Mouse (Mus musculus): Measurements from ENCODE around the gene Prm3.

Gene Prm3

DNA sequence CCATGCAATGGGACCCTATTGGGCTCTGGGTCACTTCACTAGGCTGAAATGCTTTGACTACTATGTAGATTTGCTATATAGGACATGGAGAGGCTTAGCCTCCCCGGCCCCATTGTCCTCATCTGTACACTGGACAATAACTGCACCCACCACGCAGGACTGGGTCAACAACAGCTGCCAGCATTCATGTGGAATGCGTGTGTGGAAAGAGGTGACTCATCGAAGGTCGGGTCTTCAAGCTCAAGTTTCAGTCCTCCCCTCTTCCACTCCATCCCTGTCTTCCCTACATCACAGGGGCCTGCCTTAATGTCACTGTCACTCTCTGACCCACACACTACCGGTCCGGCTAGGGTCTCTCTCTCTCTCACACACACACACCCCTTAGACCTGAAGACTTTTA, 14.4 kb downstream of the Prm3 start:
- in situ Hi-C loops (cut with MboI; ENCODE audit: unreplicated experiment in 2 of 2) = loop anchor here in 1 of 2 experiments (10.0 kb wide), 1 partner anchor 132 kb away; no protein-coding TSS in a partner anchor

DNA sequence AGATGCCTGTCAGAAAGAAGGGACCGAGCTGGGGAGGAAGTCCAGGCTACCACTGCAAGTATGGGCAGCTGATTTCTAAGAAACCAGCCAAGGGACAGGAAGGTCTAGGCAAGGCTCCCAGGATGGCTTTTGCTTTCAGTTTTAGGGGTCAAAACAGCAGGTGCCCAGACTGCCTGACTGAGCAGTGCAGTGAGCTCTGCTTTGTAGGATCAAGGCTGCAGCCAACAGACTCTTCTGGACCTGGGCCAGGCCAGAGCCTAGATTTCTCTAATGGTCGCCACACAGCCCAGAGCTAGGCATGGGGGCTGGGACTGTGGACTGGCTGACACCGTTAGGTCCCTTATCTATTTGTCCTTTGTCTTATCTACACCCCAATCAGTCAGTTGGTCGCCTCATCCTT, 16.0 kb downstream of the Prm3 start:
- in situ Hi-C loops (cut with MboI; ENCODE audit: unreplicated experiment in 2 of 2) = loop anchor here in 1 of 2 experiments (5.0 to 10.0 kb wide), 2 partner anchors 42 to 130 kb away; no protein-coding TSS in a partner anchor

DNA sequence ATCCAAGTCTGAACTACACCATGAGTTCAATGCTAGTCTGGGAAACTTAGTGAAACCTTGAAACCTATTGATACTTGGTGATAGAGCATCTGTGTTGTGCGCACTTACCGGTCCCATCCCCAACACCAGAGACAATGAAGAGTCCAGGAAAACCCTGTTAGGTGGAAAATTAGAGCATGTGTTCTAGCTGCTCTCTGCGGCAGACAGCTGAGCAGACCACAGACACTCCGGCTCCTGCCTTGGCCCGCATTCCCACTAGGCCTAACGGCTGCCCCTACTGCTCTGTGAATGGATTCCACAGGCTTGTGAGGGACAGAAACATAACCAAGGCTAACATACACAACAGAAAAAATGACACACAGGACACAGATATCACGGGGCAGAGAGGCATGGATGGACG, 17.2 kb downstream of the Prm3 start:
- in situ Hi-C loops (cut with MboI; ENCODE audit: unreplicated experiment in 2 of 2) = loop anchor here in 1 of 2 experiments (5.0 to 10.0 kb wide), 2 partner anchors 41 to 129 kb away; no protein-coding TSS in a partner anchor

DNA sequence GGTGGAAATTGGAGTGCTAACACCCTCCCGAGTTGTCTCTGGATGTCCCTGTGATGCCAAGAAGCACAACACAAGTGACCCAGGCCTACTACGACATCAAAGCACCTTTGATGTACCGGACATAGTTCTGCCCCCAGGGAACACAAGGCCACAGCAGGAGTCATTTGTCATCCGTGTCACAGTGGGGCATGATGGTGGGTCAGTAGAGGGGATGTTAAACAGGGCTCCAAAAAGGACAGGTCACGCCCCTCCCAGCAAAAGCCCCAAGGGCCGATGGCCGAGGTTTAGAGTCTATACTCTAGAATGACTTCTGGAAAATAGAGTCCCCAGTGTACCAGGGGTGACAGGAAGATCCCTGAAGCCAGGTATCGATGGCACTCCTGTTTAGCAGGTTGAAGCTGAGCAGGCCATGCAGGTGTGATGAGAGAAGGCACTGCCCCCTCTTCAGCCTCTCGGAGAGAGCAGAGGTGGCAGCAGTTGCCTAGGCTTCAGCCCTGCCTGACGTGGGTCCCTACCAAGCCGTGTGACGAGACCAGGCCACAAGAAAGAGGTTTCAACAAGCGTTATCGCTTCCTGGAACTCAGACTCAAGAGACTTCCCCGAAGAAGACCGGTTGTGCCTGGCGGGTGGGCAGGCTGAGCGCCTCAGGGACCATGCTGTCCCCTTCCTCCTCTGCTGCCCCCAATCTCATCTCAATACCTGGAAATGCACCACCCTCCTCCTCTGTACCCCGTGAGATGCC, 18.8 kb downstream of the Prm3 start:
- in situ Hi-C loops (cut with MboI; ENCODE audit: unreplicated experiment in 2 of 2) = loop anchor here in 1 of 2 experiments (5.0 to 10.0 kb wide), 2 partner anchors 40 to 127 kb away; no protein-coding TSS in a partner anchor

DNA sequence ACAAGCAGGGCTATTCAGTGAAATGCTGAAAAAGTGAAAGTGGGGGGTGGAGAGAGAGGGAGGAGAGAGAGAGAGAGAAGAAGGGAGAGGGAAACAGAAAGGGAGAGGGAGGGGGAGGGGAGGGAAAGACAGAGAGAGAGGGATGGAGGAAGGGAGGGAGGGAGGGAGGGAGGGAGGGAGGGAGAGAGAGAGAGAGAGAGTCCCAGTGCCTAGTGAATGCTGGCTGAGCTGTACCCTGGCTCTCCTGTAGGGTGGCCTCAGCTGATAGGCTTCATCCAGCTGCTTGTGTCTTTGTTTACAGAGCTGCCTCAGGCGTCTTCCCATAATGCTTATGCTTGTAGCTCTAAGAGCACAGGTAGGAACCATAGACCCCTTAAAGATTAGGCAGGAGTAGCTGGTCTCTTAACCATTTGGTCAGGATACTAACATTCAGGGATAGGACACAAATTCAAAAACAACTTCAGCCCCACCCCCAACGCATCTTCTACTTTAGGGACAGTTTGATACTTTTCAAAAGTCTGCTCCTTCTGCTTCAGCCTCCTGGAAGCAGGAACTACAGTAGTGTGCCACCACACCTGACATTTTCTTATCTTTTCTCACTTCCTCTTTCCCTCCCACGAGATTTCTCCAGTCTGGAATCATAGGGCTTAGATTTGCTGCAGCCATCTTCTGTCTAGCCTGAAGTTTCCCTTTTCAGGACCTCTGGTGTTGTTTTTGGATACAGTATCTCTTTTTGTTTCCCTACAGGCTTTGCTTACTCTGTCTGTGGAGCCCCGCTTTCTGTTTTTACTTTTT, 20.0 kb downstream of the Prm3 start:
- in situ Hi-C loops (cut with MboI; ENCODE audit: unreplicated experiment in 2 of 2) = loop anchor here in 1 of 2 experiments (5.0 to 10.0 kb wide), 2 partner anchors 38 to 126 kb away; no protein-coding TSS in a partner anchor

DNA sequence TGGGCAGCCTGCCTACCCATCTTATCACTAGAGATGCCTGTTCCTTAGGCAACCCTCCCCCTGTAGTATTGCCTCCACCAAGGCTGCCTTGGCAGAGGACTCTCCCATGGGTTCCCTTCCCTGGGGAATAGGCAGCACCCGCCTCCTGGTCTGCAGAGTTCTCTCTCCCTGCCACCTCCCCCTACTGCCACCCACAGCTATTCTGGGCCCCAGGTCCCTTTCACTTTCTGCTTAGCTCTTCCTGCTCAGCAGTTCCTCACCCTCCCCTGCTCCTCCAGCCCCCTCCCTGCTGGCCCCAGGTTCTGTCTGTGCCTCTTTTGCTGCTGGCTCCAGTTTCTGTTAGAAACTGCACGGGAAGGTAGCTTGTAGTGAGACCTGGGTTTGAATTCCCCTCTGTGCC, 21.1 kb downstream of the Prm3 start:
- in situ Hi-C loops (cut with MboI; ENCODE audit: unreplicated experiment in 2 of 2) = loop anchor here (5.0 to 10.0 kb wide), 2 partner anchors 37 to 125 kb away; no protein-coding TSS in a partner anchor

DNA sequence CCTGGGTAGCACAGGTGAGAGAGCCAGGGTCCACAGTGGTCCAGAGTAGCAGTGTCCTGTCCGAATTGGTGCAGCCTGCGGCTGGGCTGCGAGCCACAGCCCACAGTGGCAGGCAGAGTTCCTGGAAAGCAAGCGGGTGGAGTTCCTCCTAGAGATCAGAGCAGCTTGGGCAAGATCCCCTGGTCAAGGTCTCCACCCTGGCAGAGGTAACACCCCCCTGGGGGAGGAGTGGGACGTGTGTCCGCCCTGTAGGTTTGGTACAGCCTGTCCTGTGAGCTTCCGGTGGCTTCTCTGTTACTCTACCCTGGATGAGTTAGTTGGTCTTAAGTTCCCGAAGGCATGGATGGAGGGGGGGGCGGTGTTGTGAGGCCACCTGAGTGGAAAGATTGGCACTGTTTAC, 21.9 kb downstream of the Prm3 start:
- in situ Hi-C loops (cut with MboI; ENCODE audit: unreplicated experiment in 2 of 2) = loop anchor here in 1 of 2 experiments (5.0 kb wide), 1 partner anchor 37 kb away; no protein-coding TSS in a partner anchor

DNA sequence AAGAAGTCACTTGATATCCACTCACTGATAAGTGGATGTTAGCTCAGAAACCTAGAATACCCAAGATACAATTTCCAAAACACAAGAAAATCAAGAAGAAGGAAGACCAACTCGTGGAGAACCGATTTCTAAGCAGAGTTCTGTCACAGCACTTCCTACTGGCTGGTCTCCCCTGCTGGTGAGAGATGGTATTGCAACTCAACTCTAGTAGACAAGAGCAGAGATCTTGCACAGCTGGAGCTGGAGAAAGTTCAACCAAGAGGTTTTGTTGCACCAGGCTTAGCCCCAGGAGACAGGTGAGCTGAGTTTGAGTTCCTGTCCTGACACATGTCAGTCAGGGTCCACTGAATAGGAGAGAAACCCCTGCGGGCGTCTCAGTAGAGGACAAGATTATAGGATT, 23.6 kb downstream of the Prm3 start:
- in situ Hi-C loops (cut with MboI; ENCODE audit: unreplicated experiment in 2 of 2) = loop anchor here in 1 of 2 experiments (5.0 kb wide), 1 partner anchor 35 kb away; no protein-coding TSS in a partner anchor

DNA sequence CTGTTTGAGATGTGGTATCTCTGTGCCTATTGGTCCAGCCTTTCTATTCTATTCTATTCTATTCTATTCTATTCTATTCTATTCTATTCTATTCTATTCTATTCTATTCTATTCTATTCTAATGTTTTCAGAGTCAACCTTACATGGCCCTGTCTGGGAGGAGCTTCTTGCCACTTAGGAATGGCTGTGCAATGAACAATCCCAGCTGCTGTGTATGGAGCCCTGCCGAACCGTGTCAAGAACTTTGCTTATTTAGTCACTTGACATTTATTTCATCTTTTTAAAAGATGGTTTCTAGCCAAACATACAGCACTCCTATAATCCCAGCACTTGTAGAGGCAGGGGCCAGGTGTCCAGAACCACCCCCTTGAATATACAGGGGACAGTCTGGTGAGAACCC, 26.4 kb downstream of the Prm3 start:
- in situ Hi-C loops (cut with MboI; ENCODE audit: unreplicated experiment in 2 of 2) = no loop called here

DNA sequence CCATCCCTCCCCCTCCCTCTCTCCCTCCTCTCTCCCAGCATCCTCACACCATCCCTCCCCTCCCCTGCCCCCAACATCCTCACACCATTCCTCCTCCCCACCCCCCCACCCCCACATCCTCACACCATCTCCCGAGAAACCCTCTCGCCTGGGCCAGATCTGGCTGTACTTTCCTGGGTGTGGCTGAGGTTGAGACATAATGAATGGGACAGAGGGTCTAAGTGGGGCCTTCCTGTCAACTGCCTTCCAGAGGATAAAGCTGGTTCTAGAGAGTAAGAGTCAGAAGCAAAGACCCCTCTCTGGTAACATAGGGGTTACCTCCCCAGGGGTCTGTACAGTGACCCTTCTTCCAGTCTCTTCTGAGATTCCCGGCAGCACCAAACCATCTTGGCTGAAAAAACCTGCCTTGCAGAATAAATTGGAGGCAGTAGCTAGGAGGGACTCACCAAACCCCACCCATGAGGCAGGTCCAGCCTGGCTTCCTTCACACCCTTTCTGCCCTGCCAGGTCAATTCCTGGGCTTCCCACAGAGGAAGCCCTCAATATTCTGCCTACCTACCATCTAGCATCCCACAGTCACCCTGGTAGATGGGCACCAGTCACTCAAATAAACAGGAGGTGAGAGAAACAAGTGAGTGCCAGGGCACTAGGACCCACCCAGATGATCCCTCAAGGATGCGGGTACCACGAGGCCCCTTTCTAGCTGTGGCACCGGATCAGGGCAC, 27.0 kb downstream of the Prm3 start:
- in situ Hi-C loops (cut with MboI; ENCODE audit: unreplicated experiment in 2 of 2) = no loop called here

DNA sequence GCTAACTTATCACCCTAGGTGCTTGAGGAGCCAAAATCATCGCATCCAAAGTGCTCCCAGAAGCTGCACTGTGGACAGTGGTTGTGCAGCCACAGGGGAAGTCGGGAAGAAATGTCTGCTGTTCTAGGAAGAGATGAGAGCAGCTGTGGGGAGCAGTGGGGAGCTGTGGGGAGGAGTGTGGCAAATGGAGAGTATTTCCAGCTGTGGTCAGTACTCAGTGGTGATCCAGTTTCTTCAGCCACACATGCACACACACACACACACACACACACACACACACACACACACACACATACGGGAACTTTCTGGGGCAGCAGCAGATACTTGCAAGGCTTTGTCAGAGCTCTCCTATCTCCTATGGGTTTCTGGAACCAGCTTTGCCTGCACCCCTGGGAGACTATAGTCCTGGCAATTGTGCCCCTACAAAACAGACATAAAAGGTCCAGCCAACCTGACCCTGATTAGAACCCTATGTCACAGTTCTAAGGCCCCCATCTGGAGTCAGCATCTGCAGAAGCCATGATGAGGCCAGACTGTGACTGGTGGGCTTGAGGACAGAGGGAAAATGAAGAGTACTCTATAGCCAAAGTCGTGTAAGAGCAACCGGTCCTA, 28.0 kb downstream of the Prm3 start:
- in situ Hi-C loops (cut with MboI; ENCODE audit: unreplicated experiment in 2 of 2) = no loop called here

DNA sequence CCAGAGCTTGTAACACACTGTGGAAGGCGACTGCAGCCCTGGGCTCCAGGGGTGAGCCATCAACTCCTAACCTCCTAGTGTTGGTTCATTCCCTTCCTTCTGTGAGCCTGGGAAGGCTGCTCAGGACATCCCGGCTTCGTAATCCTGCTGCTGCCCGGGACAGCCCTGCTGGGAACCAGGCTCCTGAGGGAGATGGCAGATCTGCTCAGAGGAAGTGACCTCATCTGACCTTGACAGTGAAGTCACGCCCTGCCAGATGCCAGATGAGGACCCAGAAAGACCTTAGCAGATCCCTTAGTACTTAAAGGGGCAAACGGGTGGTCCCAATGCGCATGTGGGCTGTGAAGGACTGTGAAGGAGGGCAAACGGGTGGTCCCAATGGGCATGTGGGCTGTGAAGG, 29.5 kb downstream of the Prm3 start:
- in situ Hi-C loops (cut with MboI; ENCODE audit: unreplicated experiment in 2 of 2) = no loop called here

DNA sequence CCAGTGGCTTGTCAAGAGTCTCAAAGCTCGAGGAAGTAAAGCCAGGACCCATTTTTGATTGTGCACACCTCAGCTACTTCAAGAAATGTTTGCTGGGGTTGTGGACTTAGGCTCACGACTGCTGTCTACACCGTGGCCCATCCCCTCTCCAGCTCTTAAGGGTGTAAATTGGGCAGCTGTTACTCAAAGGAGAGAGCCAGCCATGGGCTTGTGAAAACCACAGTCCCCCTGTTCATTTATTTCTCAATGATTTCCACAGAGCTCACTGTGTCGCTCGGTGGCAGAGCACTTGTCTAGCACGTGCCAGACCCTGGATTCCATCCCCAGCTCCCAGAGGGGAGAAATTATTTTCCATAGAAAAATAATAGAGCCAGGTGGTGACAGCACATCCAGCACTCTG, 34.5 kb downstream of the Prm3 start:
- in situ Hi-C loops (cut with MboI; ENCODE audit: unreplicated experiment in 2 of 2) = no loop called here

DNA sequence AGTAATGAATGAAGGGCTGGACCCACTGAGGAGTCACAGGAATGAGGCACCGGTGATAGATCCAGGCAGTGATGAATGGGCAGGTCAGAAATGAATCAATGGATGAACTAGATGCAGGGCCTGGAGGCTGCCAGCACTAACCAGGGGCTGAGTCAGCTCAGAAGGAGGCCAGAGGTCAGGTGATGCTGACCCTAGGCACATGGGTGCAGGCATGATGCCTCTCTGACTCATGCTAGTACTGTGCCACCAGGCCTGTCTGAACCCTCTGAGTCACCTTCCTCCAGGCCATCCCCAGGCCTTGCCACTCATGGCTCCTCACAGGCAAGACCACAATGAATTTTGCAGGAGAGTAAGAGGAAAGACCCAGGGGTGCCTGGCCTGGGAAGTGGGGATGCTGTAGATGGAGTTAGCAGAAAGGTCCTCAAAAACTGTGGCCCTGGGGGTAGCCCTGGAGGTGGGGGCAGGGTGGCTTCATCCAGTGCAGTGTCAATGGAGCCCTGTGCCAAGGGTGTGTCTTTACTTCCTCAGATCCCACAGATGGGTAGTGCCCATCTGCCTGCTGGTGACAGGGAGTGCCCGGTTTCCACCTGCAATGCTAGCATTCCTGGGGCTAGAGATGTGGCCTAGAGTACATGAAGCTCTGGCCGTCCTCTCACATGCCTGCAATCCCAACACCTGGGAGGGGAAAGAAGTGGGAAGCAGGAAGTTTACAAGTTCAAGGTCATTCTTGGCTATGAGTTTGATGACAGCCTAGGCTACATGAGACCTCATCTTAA, 36.0 kb downstream of the Prm3 start:
- in situ Hi-C loops (cut with MboI; ENCODE audit: unreplicated experiment in 2 of 2) = no loop called here

DNA sequence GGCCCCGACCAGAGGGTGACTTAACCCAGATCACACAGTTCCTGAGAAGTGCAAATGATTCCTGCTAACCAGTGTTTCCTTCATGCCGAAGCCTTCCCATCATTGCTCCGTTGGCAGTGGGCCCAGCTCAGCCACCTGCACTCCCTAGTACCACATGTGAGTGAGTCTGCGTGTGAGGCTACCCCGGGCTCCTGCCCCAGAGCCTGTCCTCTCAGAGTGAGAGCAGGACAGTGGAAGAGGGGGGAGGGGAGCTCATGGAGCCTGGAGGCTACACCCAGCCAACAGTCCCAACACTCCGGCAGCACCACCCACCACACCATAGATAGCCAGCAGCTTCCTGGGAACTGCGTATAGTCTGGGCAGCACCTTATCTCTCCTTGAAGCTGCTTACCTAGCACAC, 40.9 kb downstream of the Prm3 start:
- in situ Hi-C loops (cut with MboI; ENCODE audit: unreplicated experiment in 2 of 2) = no loop called here

DNA sequence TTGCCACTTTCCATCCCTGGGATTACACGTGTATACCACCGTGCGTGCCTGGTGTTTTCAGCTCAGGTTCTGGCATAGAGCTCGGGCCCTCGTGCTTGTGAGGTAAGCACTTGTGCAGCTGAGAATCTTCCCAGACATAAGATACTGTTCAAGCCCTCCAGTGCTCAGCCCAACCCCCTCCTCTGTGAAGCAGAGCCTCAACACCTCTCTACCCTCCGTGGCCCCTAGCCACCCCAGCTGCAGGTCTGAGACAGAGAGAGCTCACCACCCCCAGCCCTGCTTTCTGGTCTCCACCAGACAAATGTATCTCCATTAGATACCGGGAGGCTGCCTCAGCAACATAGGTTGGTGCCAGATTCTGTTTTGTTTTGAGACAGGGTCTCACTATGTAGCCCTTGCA, 41.5 kb downstream of the Prm3 start:
- in situ Hi-C loops (cut with MboI; ENCODE audit: unreplicated experiment in 2 of 2) = no loop called here

DNA sequence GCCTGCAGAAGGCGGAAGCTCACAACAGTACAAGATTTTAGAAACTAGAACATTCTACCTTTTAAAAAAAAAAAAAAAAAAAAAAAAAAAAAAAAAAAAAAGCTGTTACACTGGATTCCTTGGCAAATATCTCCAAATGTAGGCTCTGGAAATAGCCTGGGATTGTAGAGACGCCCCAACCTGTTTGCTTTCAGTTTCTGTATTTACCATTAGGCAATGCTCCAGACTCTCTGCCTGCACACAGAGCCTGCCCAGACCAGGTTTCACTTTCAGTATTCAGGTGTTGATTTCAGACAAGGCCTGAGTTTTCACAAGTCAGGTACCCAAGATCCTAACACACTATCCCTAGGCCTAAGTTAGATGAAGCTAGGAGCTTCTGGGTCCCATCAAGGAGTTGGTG, 49.6 kb downstream of the Prm3 start:
- in situ Hi-C loops (cut with MboI; ENCODE audit: unreplicated experiment in 2 of 2) = no loop called here

Data from v-Abl transformed pro-B cells (cell line).